Mouse (Mus musculus) CD4-positive, CD25-positive, alpha-beta regulatory T cell, adult 2 months (primary cell): ENCODE results near the gene Nle1.
A peak's percentile ranks its signal among the peaks of the same experiment; 100 is the strongest.

Experiments used
- DNase-seq: peaks from one replicate; pipeline ENCODE4 v3.0.0-alpha.2; 2012; ENCODE audit warnings: low read depth, low spot score

The Nle1 gene

DNA sequence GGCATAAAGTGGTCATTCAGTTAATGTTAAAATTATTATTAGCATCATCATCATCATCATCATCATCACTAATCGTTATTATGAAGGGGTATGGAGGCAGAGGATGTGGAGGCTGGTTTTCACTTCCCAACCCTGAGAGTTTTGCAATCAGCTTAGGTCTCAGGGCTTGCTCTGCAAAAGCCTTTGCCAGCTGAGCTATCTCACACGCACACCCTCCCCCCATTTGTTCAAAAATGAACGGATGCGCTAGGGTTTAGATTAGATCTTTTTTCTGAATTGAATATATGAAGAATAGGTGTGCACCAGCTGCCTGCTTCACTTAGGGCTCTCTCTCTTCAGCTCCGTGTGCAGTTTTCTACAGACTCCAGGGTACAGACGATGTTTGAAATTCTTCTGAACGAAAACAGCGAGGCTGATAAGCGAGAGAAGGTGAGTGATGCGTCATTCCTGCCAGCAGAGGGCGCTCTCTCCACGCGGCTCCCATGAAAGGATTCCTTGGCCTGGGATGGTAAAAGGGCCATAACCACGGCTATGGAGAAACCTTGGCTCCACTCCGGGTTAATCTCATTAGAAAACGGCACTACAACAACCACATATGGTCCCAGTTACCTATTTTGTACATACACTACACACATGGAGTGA lies 6.6 kb upstream of the Nle1 start:
- DNase-seq: peak; percentile 91

DNA sequence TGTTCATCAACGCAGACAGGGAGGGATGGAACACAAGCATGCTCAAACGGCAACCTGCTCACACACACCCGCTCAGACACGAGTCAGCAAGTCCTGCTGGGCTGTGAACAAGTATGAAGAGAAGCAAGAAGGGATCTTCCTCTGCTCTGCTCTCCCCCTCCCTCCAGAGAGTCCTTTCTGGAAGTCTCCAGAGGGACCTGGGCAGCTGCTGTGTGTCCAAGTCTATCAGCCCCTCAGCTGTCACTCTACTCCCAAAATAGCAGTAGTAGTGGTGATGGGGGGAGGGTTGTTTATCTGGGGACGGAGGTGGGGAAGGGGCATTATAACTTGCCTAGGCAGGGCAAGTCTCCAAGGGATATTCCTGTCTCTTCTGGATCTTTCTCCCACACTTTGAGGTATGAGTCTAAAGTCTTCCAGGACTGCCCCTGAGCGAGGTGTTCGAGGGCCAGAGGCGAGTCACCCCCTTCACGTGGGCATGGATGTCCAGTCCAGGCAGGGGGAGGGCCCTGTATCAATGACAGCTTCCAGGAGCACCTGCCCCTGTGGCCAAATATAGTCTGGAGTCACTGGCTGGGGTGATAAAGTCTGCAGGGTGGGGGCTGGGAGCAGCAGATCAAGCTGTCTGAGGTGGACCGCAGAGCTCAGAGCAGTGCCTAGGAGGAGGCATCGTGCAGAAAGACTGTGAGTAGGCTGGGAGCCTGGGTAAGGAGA lies 2.6 kb upstream of the Nle1 start:
- no peak for DNase-seq

DNA sequence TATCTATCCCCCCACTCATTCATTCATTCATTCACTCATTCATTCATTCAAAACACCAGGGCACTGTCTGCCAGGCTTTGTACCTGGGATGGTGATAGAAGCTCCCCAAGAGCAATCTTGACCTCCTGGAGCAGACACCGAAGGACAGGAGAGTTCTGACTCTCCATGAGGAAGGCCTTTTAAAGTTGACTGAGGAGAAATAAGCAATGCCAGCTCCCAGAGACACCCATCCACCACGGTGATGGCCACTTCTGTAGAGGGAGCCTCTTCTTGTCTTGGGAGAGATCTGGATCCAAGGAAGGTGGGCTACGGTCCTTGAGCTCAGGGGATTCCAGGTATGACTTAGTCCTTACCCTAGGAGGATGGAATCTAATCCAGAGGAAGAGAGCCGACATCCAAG lies 2.0 kb upstream of the Nle1 start, which contains the start of gene Unc45b:
TSS of gene Unc45b (plus strand) at position 301 of the 400 bp plus-strand sequence.
- no peak for DNase-seq

DNA sequence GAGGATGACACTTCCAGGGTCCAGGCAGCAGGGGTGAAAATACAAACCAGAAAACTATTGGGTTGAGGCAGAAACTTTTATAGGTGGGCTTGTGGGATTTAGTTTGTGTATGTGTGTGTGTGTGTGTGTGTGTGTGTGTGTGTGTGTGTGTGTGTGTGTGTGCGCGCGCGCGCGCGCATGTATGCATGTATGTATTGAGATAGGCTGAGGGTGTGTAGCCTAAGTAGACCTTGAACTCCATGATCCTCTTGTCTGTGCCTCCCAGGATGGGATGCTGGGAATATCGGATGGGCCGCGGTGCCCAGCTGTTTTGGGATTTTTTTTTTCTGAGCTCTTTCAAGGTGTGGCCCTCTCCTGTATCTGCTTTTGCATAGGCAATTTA lies 388 bp upstream of the Nle1 start:
- DNase-seq: no peak

DNA sequence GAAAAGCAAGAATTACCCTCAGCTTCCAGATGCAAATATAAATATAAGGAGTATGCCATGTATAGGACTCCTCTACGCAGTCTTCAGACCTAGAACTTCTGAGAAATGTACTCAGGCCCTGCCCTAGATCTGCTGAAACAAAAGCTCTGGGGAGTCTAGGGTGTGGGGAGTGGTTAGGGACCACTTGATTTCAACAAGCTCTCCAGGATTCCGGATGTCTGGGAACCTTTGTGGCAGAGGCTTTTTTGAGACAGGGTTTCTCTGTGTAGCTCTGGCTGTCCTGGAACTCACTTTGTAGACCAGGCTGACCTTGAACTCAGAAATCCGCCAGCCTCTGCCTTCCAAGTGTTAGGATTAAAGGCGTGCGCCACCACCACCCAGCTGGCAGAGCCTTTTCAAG lies 2.4 kb downstream of the Nle1 start:
- DNase-seq: no peak

DNA sequence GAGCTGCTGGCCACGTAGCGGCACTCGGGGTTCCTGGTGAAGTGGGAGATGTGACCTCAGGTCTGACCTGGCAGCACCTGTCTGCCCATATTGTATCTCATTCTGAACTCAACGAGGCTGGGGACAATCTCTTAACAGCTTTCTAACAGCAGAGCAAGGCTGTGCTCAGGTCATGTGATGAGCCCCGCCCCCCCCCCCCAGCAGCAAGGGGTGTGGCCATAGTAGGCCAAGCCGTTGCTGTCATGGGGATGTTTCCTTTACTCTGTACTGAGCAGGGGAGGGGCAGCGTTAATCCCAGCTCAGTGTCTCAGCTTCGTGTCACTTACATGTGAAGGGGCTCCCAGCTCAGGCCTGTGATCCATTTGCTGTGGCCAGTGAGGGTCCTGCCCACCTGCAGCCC lies 3.3 kb downstream of the Nle1 start:
- no peak for DNase-seq

DNA sequence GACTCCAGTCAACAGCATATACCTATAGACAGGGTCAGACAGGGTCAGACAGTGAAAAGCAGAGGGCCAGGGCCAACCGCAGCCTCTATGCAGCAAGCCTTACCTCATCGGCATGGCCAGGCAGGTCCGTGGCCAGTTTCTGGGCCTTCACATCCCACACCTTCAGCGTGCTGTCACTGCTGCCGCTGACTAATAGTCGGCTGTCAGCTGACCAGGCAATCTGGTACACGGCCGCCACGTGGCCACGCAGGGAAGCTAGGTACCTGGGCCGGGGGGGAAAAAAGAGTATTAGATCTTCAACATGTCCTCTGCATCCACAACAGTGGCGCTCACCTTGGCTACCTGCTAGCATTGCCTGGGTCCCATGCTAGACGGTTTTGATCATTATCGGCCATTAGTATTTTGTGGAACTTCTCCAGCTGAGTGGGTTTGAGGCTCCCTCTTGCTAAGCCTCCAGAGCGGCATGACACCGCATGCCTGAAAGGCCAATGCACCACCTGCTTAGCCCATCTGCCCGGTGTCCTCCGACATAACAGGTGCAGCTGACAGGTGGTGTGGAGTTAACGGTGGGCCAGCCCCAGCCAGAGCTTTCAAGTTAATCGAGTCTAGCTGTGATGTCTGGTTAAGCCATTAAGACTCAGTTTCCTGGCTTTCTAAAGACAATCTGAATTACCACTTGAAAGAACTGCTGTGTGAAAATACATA lies 6.5 kb downstream of the Nle1 start:
- no peak for DNase-seq

DNA sequence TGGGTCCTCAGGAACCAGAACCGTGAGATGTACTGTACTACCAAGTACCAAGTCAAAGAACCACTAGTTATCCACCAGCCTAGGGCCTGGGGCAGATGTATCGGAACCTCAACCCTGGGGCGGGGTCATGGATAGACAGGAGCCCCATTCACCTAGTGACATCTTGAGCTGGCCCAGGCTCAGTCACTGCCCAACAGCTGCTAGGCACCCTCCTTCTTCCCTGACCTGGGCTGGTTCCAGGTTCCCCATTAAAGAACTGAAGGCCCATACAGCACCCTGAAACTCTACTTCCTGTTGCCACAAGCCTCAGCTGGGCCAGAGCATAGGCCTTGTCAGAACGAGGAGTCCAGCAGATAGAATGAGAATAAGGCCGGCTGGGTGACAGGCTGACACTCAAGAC lies 8.5 kb downstream of the Nle1 start:
- no peak for DNase-seq

DNA sequence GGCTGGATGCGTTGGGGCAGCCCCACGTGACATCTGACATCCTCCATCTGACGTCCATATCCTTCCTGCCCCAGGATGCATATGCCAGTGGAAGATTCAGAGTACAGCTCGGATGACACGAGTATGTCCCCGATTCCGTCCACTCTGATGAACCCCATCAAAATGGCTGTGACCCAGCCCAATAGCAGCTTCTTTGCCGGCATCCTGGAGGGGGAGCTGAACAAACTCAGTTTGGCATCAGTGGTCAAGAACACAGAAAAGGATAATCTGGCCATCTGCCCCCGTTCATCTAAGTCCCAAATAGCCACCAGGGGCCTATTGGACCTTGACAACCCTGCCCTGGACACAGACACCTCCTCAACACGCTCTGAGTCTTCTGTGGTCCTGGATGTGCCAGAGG lies 10.7 kb downstream of the Nle1 start:
- no peak for DNase-seq

DNA sequence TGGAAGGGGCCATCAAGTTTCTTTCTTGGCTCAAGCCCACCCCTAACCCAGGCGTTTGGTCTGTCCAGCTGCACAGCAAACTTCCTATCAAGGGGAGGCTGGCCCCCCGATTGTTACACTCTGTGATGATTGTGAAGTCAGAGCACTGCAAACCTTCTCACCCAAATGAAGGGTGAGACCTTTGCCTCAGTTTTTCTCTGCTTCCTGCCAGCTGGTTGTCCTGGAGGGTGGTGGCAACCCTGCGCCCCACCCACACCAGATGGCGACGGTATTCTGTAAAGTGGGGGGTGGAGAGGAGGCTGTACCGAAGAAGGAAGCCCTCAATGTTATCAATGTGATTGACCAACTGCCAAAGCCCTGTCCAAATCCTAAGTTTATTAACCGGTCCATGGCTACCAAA lies 16.3 kb downstream of the Nle1 start, which contains the start of gene Fndc8:
TSS of gene Fndc8 (plus strand) at position 189 of the 400 bp plus-strand sequence.
- no peak for DNase-seq

DNA sequence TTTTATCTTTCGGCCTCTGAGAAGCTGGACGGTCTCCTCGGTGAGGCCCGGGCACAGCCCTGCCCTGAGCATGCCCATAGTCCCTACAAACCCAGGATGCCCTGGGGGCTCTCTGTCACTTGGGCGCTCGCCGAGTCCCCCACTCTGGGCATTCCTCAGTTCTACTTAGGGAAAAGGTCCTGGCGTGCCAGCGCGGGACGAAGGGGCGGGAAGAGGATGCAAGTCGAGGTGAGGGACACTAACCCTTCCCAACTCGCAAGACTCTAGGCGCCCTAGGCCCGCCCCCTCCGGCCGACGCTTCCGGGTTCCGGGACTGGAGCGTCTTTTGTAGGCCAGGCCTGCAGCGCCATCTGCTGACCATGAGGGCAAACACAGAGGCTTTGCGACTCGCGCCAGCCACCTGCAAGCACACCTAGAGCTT lies 17.9 kb downstream of the Nle1 start, which contains the start of gene Rad51d:
TSS of gene Rad51d (minus strand) at position 273 of the 421 bp plus-strand sequence.
- DNase-seq: peak; percentile 97

DNA sequence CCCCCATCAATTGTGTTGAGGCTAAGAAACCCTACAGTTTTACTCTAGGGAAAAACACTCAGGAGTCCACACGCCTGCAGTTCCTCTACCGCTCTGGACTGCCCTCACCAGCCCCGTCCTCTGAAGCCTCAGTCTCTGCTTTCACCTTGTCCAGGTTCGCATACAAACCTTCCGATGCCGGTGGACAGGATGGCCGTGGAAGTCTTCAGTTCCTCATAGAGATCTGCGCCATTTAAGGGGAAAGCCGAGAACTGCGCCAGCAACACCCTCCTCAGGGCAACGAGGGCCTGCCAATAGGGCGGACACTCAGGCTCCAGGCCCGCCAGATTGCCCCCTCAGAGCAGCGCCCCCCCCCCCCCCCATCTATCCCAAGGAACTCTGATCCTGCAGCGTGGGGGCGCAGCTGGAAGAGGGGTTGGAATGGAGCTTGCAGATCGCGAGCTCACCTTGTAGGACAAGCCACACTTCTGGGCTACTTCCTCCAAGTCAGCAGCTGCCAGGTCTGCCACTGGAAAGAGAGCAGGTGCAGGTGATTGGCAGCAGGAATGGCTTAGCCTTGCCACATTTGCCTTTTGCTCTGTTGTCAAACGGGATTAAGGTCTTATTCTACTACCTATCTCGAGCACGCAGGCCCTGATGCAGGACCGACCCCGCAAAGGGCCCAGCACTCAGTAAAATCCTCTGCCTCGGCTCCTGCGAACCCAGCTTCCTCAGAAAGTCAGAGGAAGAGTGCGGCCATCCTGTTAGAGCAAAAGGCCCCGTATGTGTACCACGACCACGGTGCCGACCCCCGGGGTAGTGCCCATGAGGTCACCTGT lies 18.5 kb downstream of the Nle1 start:
- peak; percentile 51 for DNase-seq

DNA sequence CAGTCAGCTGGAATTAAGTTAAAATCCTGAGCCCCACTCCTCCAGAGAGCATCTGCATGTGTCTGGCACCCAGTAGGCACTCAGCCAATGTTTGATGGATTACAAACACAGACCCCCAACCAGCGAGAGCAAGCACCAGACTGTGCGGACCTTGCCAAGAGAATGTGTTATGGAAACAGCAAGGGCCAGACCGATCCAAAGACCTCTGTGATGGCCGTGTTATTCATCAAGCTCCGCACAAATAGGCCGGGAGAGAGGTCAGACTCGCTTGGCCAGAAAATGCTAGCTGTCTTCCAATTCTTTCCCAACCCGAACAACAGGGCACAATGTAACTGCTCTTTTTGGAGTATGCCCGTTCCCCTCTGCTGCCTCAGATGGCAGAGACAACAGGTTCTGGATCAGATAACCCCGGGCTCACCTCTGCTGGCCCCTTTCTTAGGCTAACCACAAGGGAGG lies 19.7 kb downstream of the Nle1 start:
- no peak for DNase-seq

DNA sequence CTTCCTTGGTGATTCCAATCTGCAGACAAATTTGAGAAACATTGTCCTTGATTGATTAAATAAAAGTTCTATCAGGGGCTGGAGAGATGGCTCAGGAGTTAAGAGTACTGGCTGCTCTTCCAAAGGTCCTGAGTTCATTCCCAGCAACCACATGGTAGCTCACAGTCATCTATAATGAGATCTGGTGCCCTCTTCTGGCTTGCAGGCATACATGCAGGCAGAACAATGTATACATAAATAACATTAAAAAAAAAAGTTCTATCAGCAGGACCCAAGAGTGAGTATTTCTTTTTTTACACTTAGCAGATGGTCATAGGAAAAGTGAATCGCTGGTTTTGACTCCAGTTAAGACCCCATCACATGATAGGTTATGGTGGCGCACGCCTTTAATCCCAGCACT lies 21.7 kb downstream of the Nle1 start:
- peak; percentile 40 for DNase-seq

DNA sequence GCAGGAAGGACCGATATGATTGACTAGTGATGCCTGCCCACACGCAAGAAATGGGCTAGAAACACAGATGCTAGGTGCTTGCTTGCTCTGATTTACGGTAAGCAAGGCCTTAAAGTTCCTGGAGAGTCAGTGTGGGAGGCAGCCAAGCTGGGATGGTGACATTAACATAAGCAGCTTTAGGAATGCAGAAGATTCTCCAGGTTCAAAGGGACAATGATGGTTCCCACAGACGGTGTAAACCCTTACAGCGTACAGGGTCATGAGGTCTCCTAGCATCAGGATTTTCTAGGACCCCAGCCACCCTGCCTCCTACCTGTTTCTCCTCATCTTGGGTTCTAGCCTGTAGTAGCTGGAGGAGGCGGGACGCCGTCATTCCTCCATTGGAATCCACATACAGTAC lies 25.0 kb downstream of the Nle1 start:
- no peak for DNase-seq

DNA sequence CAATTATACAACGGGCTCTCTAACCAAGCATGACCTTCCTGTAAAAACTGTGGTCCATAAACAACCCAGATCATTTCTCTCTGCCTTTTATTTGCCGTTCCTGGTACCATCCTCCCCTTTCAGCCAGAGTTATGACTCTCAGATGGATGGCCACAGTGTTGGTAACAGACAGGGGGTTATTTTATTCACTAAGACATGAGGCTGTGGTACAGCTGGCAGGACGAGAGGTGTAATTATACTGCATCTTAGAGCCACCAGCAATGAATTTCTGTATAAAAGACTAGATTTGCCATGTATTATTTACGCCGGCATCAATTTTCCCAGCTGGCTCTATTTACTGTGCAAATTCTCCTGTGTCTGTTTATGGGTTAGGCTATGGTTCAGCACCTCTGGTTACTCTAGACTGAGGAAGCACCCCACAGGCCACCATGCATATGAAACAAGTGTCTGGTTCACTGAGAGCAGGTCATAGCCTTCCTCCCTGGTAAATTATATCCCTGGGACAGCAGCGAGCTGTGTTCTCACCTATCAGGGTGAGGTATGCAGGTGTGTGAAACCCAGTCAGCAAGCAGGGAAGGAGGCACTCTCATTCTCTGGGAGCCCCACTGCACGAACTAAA lies 30.4 kb downstream of the Nle1 start:
- DNase-seq: no peak

DNA sequence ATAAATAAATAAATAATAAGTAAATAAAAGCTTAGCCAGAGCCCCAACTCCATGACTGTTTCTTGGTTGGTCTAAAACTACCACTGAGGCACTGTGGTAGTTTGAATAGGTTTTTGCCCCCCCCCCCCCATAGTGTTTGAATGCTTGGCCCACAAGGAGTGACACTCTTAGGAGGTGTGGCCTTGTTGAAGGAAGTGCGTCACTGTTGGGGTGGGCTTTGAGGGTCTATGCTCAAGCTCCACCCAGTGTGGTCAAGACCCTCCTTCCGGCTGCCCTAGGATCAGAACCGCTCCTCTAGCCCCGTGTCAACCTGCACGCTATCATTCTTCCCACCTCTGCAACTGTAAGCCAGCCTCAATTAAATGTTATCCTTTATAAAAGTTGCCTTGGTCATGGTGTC lies 32.6 kb downstream of the Nle1 start:
- DNase-seq: no peak

DNA sequence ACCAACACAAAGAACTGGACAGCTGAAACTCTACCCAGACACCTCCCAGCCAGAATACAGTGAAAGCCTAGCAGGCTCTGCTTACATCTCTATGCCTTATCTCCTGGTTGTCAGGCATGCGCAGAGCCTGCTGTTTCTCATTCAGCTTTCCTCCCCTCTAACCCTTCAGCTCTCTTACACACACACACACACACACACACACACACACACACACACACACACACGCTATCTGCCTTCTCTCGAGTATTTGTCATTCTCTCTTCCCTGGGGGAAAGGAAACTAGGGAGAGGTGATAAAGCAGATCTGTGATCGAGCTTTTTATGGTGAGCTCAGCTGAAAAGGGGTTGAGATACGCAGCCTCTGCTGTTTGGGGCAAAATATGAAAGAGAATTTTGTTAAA lies 33.3 kb downstream of the Nle1 start:
- DNase-seq: no peak

DNA sequence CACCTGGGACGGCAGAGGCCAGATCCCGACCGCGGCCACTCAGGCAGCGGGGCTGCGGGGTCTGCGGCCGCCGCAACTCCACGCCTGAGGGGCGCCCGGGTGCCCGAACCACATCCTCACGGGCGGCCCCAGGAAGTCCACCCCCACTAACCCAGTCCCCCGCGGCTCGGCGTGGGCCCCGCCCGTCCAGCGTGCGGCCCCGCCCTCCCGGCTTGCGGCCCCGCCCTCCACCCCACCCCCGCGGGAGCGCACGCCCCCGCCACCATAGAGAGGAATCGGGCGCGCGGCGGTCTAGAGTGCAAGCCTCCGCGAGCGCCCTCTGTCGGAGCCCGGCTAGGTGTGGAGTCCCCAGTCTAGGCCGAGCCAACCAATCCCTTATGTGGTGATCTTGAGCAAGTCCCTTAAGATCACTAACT lies 37.2 kb downstream of the Nle1 start, which contains the start of gene Rffl:
TSS of gene Rffl (minus strand) at position 180 of the 416 bp plus-strand sequence.
- peak; percentile 98 for DNase-seq

DNA sequence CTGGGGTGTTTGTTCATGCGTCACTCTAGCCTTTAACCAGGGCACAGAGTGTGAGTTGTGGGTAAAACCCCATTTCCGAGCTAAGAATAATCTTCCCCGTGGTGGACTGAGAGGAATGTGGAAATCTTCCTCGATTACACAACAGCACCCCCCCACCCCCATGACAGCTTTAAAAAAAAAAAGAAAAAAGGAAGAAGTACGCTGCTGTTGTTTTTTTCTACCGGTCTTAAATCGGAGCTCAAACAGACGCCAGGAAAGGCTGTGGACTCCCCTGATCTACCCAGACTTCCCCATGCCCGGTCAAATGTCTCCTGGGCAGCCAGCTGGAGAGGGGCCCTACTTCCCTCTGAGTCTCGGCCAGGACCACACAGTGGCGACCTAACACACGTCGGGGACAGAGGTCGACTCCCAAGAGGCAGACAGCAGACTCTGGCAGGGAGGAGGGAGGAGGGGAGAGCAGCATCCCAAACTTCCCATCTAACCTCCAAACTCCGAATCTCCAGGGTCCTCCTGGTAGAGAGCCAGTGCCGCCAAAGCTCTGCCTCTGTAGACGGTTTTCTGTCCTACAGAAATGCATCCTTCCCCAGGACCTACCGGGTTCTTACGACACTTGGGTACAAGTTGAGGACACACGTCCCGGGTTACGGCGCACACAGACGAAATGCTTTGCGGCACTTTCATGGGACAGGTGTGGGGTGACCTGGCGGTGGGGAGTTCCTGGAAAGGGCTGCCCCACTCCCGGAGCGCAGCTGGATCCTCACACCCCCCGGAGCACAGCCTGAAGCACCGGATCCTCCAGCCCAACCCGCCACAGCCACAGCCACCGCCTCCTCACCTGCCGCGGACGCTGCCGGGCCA lies 37.8 kb downstream of the Nle1 start:
- peak; percentile 82 for DNase-seq
